Mouse (Mus musculus) hindbrain, embryonic 11.5 days (tissue): ENCODE results near the gene Klf3. TPM values are rescaled to one million over a fixed set of nuclear protein-coding genes. Genes with fewer than 3 reads are reported as not detected.

ENCODE experiments used
- ATAC-seq: fragments of 200-750 bp; cut with Nextera tagmentation; 2 replicates; pipeline ENCODE4 v1.8.0; 2017; ENCODE audit warnings: mild to moderate bottlenecking, moderate TSS enrichment, moderate library complexity; ENCODE audit not compliant: low FRiP score
- DNase-seq: peaks from one replicate; pipeline ENCODE4 v3.0.0-alpha.2; 2015; ENCODE audit warnings: low spot score
- H3K27ac ChIP-seq: fragments of 300-500 bp; sonication (generic); 2 replicates; pipeline ENCODE4 v1.5.1; 2014; ENCODE audit warnings: mild to moderate bottlenecking, low read depth, low read length
- H3K27me3 ChIP-seq: fragments of 300-500 bp; sonication (generic); 2 replicates; pipeline ENCODE4 v1.6.1; 2014; ENCODE audit warnings: mild to moderate bottlenecking, low read length, moderate library complexity, mixed read lengths; ENCODE audit not compliant: control insufficient read depth, insufficient read depth
- H3K36me3 ChIP-seq: fragments of 300-500 bp; sonication (generic); 2 replicates; pipeline ENCODE4 v1.6.1; 2014; ENCODE audit warnings: mild to moderate bottlenecking, low read length, moderate library complexity, mixed read lengths; ENCODE audit not compliant: control insufficient read depth, insufficient read depth
- H3K4me1 ChIP-seq: fragments of 300-500 bp; sonication (generic); replicated peaks from 2 replicates; pipeline ENCODE4 v1.6.1; 2014; ENCODE audit warnings: low read length, mixed read lengths; ENCODE audit not compliant: control insufficient read depth, insufficient read depth
- H3K4me2 ChIP-seq: fragments of 300-500 bp; sonication (generic); replicated peaks from 2 replicates; pipeline ENCODE4 v1.6.1; 2014; ENCODE audit warnings: mild to moderate bottlenecking, low read depth, low read length
- H3K4me3 ChIP-seq: fragments of 300-500 bp; sonication (generic); 2 replicates; pipeline ENCODE4 v1.5.1; 2014; ENCODE audit warnings: low read depth, low read length
- H3K9ac ChIP-seq: fragments of 300-500 bp; sonication (generic); 2 replicates; pipeline ENCODE4 v1.6.1; 2014; ENCODE audit warnings: low read depth, low read length
- H3K9me3 ChIP-seq: fragments of 300-500 bp; sonication (generic); 2 replicates; pipeline ENCODE4 v1.6.1; 2016; ENCODE audit warnings: low read length; ENCODE audit not compliant: control insufficient read depth
- WGBS: fragments of 180-500 bp; shearing (Covaris S2); extraction: QIAGEN DNeasy Blood & Tissue Kit; methylation state at CpG from one replicate; pipeline ENCODE4 v1.1.7; 2014; 5-methylcytosine and 5-hydroxymethylcytosine counted together
- polyA plus RNA-seq: library from polyadenylated mRNA; unstranded; fragments of >200 nt; fragmentation: Nextera tagmentation; extraction: Ambion mirVana; gene quantifications from 2 replicates; pipeline ENCODE4 v1.2.1, GENCODE M21; 2014

The Klf3 gene
- polyA plus RNA-seq, 1 experiment from 2014 or later: 47.2 TPM

DNA sequence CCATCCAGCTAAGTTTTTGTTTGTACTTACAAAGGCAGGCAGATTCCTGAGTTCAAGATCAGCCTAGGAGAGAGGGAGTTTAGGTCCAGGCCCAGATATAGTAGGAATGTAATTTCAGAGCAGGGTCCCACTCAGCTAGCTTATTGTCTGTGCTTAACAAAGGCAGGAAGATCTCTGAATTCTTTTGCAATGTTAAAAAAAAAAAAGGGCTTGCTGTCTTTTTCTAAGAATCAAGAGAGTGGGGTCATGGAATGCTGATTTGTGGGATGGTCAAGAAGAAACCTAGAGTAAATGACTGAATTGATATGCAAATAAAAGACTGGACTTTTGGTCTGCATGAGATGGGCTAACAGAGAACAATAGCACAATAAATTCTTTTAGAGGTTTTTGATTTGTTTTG lies 52.0 kb downstream of the Klf3 start:
- Histone ChIP-seq H3K4me1 (no peaks in the 10 kb centered on the region), H3K4me3 (no peak overlapping the region), H3K4me2 (no peak overlapping the region), H3K27ac (no peak overlapping the region), H3K9ac (no peak overlapping the region), H3K27me3 (no peaks in the 10 kb centered on the region), H3K36me3 (no peaks in the 10 kb centered on the region), H3K9me3 (0 out of 2 replicates have a peak, but pooled peaks cover 6% of the 10 kb centered on the region)
- DNase-seq (no peak), ATAC-seq (no peak)

DNA sequence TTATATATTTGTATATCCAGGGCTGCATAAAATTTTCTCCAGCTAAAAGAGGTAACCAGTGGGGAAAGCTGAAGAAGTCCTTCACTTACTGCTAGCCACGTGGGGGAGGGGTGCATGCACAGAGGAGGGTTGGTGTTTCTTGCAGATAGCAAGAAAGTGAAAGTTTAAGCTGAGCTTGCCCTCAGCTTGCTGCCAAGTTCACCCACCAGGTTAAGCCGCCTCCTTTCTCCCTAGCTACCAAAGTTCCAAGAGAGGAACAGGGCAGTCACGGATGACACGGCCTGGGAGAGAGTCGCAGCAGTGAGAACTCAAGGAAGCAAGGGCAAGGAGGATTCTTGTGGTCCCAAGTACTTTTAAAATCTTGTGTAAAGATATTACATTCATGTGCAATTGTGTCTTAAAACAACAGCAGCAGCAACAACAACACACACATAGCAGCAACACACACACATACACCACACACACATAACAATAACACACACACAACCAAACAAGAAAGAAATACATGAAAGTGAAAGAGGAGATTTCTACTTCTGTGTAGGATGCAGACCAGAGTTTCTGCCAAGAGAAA lies 57.8 kb downstream of the Klf3 start:
- WGBS: 58% methylated on average over 5 of the region's 5 CpGs
- ATAC-seq (no peak), DNase-seq (no peak)

DNA sequence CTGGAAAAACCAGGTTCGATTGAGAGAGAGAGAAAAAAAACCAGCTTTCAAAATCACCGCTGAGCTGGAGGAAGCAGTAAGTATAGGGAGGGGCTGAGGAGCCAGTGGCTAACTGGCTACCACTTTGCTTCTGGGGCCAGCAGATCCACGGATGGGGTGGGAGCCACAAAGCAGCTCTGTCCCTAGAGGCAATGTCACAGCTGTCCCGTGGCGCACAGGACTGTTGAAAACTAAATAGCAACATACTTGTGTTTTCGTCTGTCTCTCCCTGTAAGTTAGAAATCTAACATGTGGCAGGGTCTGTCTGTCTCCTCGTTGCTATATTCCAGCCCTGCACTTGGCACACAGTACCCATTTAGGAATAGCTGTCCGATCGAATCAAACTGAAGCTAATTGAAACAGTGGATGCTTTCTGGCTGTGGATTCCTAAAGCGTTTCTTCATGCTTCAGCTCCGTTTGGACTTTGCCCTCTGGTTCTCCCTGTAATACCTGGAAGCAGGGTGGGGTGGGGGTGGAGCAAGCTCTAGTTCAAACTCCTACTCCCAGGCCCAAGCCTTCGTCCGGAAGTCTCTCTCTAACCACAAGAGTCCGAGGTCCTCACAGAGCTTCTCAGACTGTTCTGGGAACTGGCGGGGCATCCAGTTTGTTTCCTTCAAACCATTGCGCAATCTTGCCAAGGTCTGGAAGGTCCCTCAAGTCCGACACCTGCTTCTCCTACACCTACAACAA lies 58.4 kb downstream of the Klf3 start:
- WGBS: 74% methylated on average over 17 of the region's 17 CpGs

More for the DNA sequence above, 57.8 kb downstream of the Klf3 start:
- no peaks in the 10 kb centered on the region for H3K27me3 ChIP-seq
- no peak overlapping the region for H3K27ac ChIP-seq
- H3K4me3 ChIP-seq: no peak overlapping the region
- no peak overlapping the region for H3K4me2 ChIP-seq
- no peaks in the 10 kb centered on the region for H3K9me3 ChIP-seq
- H3K36me3 ChIP-seq: no peaks in the 10 kb centered on the region
- H3K4me1 ChIP-seq: no peaks in the 10 kb centered on the region
- no peak overlapping the region for H3K9ac ChIP-seq

DNA sequence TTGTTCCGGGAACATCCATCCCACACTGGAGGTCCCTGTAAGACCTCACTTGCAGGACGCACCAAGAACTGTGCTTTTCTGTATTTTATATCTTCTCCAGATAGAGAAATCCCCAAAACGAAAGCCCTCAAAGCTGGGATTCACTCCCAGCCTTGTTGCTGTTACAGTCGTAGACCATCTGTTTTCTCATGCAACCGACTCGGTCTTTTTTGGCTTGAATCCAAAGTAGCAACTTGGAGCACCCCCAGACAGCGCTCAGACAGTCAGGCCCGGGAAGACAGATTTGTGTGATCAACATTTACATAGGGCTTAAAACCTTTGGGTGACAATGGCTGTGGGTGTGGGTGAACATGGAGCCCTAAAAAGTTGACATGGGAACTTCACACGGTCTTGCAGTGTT lies 59.1 kb downstream of the Klf3 start:
- no peaks in the 10 kb centered on the region for H3K36me3 ChIP-seq
- no peak overlapping the region for H3K9ac ChIP-seq
- no peak overlapping the region for H3K27ac ChIP-seq
- no peak overlapping the region for H3K4me3 ChIP-seq
- H3K9me3 ChIP-seq: no peaks in the 10 kb centered on the region
- 85% methylated on average over 9 of the region's 9 CpGs for WGBS
- DNase-seq (no peak), ATAC-seq (no peak)
- no peak overlapping the region for H3K4me2 ChIP-seq
- H3K27me3 ChIP-seq: no peaks in the 10 kb centered on the region
- no peaks in the 10 kb centered on the region for H3K4me1 ChIP-seq

More for the DNA sequence above, 58.4 kb downstream of the Klf3 start:
- Histone ChIP-seq H3K27me3 (no peaks in the 10 kb centered on the region), H3K9ac (no peak overlapping the region), H3K4me1 (no peaks in the 10 kb centered on the region), H3K27ac (no peak overlapping the region), H3K4me3 (no peak overlapping the region), H3K36me3 (no peaks in the 10 kb centered on the region), H3K9me3 (no peaks in the 10 kb centered on the region), H3K4me2 (no peak overlapping the region)
- DNase-seq (no peak), ATAC-seq (no peak)

DNA sequence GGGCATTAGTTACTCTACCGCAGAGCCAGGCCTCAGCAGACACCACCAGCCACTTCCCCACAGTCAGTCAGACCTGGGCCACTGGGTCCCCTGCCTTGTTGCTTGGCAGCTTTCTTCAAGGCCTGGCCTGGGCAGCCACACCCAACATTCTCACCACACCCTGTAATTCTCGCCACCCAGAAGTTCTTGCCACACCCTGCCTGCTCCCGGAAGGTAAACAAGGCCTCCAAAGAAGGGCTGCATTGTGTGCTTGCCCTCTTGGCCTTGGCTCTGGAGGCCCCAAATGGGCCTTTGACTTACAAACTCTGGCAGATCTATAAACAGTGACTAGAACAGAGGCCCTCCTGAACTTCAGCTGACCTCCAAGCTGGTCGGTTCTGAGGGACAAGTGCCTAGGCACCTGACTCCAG lies 61.5 kb downstream of the Klf3 start:
- H3K36me3 ChIP-seq: no peaks in the 10 kb centered on the region
- H3K4me3 ChIP-seq: no peak overlapping the region
- H3K9ac ChIP-seq: no peak overlapping the region
- DNase-seq (no peak), ATAC-seq (no peak)
- H3K27ac ChIP-seq: no peak overlapping the region
- 51% methylated on average over 4 of the region's 4 CpGs for WGBS
- no peaks in the 10 kb centered on the region for H3K4me1 ChIP-seq
- H3K9me3 ChIP-seq: no peaks in the 10 kb centered on the region
- H3K4me2 ChIP-seq: no peak overlapping the region
- H3K27me3 ChIP-seq: no peaks in the 10 kb centered on the region

DNA sequence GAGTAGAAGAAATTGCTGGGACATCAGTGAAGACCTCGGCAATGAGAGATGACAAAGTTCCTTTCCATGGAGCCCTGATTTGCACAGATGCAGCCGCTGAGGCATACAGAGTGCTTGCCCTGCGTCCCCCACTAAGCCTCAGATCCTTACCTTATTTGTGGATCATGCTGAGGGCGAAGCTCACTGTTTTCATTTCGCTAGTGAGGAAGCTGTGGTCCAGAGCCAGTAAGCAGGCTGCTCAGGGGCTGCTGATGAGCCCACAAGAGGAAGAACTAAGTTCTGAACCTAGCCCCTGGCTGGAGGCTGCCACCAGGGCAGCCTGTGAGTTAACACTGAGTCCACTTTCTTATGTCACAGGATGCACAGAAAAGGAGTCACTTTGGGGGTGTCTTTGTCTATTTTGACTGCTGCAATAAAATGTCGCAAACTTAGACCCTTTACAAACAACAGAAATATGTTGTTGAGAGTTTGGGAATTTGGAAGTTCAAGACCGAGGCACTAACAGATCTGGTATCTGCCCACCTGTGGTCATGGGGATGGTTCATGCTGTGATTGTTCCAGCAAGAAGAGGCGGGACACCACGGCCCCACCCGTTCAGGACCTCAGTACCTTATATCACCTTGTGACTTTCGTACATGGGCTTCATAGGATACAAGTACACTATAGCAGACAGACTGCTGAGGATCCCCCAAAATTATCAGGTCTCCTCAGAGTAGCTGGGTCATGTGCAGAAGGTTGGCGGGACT lies 62.2 kb downstream of the Klf3 start:
- no peaks in the 10 kb centered on the region for H3K27me3 ChIP-seq
- no peaks in the 10 kb centered on the region for H3K4me1 ChIP-seq
- DNase-seq (no peak), ATAC-seq (no peak)
- H3K9ac ChIP-seq: no peak overlapping the region
- no peak overlapping the region for H3K4me2 ChIP-seq
- no peaks in the 10 kb centered on the region for H3K36me3 ChIP-seq
- WGBS: 78% methylated on average over 12 of the region's 12 CpGs
- no peak overlapping the region for H3K4me3 ChIP-seq
- no peaks in the 10 kb centered on the region for H3K9me3 ChIP-seq
- no peak overlapping the region for H3K27ac ChIP-seq

DNA sequence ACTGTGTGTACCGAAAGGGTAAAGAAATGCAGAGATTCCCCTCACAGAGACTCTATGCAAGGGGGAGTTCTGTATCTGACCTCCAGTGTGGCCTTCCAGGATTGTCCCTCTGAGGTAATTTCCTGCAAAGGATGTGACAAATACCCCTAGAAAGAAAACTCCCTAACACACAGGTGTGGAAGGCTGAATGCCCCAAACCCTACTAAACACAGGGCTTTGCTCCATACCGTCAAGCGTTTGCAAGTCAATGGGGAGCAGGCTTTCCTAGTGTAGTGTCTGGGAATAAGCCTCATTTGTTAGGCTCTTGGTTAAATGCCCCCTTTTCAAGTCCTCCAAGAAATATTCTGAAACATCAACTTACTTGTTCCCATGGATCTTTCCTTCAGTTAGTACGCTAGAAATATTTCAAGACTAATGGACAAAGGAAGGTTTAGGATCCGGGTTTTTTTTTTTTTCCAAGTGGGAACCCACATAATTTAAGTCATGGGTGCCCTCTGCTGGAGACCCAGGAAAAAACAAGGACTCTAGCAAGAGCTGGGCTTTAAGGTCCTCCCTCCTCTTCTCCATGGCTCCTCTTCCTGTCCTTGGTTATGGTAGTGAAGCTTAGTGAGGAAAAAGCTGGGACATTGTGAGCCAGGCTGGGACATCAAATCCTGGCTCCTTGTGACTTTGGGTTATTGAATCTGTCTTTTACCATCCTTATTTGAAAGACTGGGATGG lies 63.3 kb downstream of the Klf3 start:
- ATAC-seq (no peak), DNase-seq (peak; percentile 79)
- no peaks in the 10 kb centered on the region for H3K4me1 ChIP-seq
- H3K27ac ChIP-seq: no peak overlapping the region
- no peak overlapping the region for H3K4me3 ChIP-seq
- H3K27me3 ChIP-seq: no peaks in the 10 kb centered on the region
- H3K9me3 ChIP-seq: no peaks in the 10 kb centered on the region
- no peak overlapping the region for H3K4me2 ChIP-seq
- no peaks in the 10 kb centered on the region for H3K36me3 ChIP-seq
- no peak overlapping the region for H3K9ac ChIP-seq
- 49% methylated on average over 5 of the region's 5 CpGs for WGBS

DNA sequence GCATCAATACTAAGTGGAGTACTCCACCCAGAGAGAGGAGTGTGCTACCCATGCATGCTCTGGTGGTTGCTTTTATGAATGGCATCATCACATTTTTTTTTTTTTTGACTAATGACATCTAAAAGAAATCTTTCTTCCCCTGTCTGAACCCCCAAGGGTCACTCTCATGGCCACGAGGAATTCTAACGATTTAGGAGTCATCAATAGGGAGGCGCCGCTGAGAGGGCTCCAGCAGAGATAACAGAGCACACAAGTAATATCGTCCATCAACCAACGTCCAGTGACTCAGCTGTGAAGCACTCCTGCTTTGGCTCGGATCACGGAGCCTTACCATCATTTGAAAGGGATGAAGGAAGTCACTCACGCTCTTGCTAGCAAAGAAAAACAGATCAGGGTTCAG lies 63.9 kb downstream of the Klf3 start:
- 70% methylated on average over 9 of the region's 9 CpGs for WGBS
- Histone ChIP-seq H3K4me2 (no peak overlapping the region), H3K36me3 (no peaks in the 10 kb centered on the region), H3K27me3 (no peaks in the 10 kb centered on the region), H3K4me1 (no peaks in the 10 kb centered on the region), H3K9me3 (no peaks in the 10 kb centered on the region), H3K27ac (no peak overlapping the region), H3K4me3 (no peak overlapping the region), H3K9ac (no peak overlapping the region)
- DNase-seq (no peak), ATAC-seq (no peak)
